Mouse (Mus musculus): ENCODE results near the gene Foxn2. TPM values are rescaled to one million over a fixed set of nuclear protein-coding genes. Genes with fewer than 3 reads are reported as not detected.

The Foxn2 gene
- polyA plus RNA-seq, 1 experiment, result 4.9 TPM

DNA sequence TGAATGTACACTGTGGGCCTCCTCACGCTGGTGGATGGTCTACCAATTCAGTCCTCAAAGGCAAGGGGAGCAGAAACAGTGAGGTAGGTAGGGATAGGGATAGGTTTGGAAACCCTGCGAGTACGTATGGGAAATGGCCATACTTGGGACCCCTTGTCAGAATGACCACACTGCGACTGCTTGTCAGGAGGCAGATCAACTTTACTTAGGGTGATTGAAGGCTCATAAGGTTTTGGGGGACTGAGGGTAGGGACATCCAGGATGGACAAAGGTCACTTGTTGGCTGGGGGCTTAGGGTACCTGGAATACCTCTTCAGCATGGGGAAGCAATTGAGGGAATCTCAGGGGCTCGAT, 51.6 kb downstream of the Foxn2 start:
- no peaks in the 10 kb centered on the region for H3K79me2 ChIP-seq (ENCODE audit: control insufficient read depth, insufficient read depth)
- H3K79me3 ChIP-seq (ENCODE audit: low read depth), result no peaks in the 10 kb centered on the region
- H3K36me3 ChIP-seq (ENCODE audit: control insufficient read depth, insufficient read depth), result peaks cover 23% of the 10 kb centered on the region
- no peak overlapping the region for H3ac ChIP-seq (ENCODE audit: control insufficient read depth, insufficient read length, low read depth)
- TF ChIP-seq MAX (IDR thresholded peaks at IDR 0.05) (no peak), CTCF (IDR thresholded peaks at IDR 0.05; ENCODE audit: control insufficient read depth, insufficient read depth, insufficient read length) (no peak), USF1 (IDR thresholded peaks at IDR 0.05; ENCODE audit: low read depth) (no peak), MYOG (IDR thresholded peaks at IDR 0.05; ENCODE audit: control insufficient read depth, extremely low read depth, insufficient read length) (no peak), MYOD1 (IDR thresholded peaks at IDR 0.05; ENCODE audit: control insufficient read depth, insufficient read length, low read depth) (no peak), FOSL1 (IDR thresholded peaks at IDR 0.05; ENCODE audit: insufficient read depth, low read length, poor library complexity, severe bottlenecking) (no peak), CEBPB (IDR thresholded peaks at IDR 0.05; ENCODE audit: low read depth) (no peak)
- H3K4me3 ChIP-seq (ENCODE audit: insufficient read depth, poor library complexity, severe bottlenecking), result no peak overlapping the region
- H3K27me3 ChIP-seq (ENCODE audit: control insufficient read depth, insufficient read depth, insufficient read length), result no peaks in the 10 kb centered on the region

DNA sequence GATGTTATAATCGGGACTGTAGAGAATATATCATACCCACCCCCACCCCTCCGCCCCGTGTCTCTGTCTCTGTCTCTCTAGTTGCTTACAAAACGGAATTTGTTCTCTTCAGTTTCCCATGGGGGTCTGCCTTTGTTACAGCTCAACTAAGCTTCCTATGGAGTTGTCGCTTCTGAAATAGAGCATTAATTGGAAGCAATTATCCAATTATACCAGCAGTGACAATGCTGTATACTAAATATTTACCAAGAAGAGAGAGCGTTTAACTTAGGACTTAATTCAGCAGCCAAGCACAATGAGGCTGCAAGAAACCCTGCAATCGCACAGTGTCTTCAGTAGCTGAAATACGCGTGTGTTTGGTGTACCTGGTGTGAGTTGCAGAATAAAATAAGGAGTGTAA, 53.0 kb downstream of the Foxn2 start:
- Histone ChIP-seq H3K79me2 (ENCODE audit: control insufficient read depth, insufficient read depth) (no peaks in the 10 kb centered on the region), H3K36me3 (ENCODE audit: control insufficient read depth, insufficient read depth) (peaks cover 16% of the 10 kb centered on the region)

DNA sequence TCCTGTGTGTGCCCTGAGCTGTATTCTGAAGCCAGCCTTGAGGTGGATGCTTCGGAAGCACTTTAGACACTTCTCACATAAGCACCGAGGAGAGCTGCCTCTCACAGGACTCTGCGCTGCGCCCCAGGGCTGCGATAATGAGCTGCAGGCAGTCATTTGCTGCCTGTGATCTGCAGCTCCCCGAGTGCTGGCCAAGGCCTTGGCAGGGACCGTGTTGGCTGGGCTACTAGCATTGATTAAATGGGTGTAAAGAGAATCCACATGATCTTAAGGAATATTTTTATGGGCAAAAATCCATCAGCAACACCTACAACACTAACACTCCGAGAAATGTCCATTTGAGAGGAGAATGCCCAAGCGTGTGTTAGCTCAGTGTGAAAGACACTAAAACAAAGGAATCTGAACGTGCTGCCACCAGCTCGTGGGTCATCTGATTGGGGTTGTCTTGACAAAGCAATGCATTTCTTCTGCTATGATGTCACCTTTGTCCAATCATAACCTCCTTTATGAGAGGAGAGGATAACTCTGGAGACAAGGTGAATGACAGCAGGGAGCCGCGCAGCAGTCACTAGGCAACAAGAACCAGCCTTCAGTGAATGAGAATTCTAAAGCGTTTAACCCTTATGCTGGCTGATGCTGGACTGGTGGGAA, 53.7 kb downstream of the Foxn2 start:
- H3K79me2 ChIP-seq (ENCODE audit: control insufficient read depth, insufficient read depth), result no peaks in the 10 kb centered on the region
- H3K36me3 ChIP-seq (ENCODE audit: control insufficient read depth, insufficient read depth), result peaks cover 11% of the 10 kb centered on the region
- H3K4me3 ChIP-seq (ENCODE audit: insufficient read depth, poor library complexity, severe bottlenecking), result no peak overlapping the region
- H3ac ChIP-seq (ENCODE audit: control insufficient read depth, insufficient read length, low read depth), result no peak overlapping the region
- TF ChIP-seq MAX (IDR thresholded peaks at IDR 0.05) (no peak), CEBPB (IDR thresholded peaks at IDR 0.05; ENCODE audit: low read depth) (no peak), FOSL1 (IDR thresholded peaks at IDR 0.05; ENCODE audit: insufficient read depth, low read length, poor library complexity, severe bottlenecking) (no peak), USF1 (IDR thresholded peaks at IDR 0.05; ENCODE audit: low read depth) (no peak), MYOD1 (IDR thresholded peaks at IDR 0.05; ENCODE audit: control insufficient read depth, insufficient read length, low read depth) (no peak), MYOG (IDR thresholded peaks at IDR 0.05; ENCODE audit: control insufficient read depth, extremely low read depth, insufficient read length) (no peak), CTCF (IDR thresholded peaks at IDR 0.05; ENCODE audit: control insufficient read depth, insufficient read depth, insufficient read length) (no peak)
- no peaks in the 10 kb centered on the region for H3K79me3 ChIP-seq (ENCODE audit: low read depth)
- no peaks in the 10 kb centered on the region for H3K27me3 ChIP-seq (ENCODE audit: control insufficient read depth, insufficient read depth, insufficient read length)

More for the DNA sequence above, 53.0 kb downstream of the Foxn2 start:
- Histone ChIP-seq H3K79me3 (ENCODE audit: low read depth) (no peaks in the 10 kb centered on the region), H3K27me3 (ENCODE audit: control insufficient read depth, insufficient read depth, insufficient read length) (no peaks in the 10 kb centered on the region), H3ac (ENCODE audit: control insufficient read depth, insufficient read length, low read depth) (no peak overlapping the region), H3K4me3 (ENCODE audit: insufficient read depth, poor library complexity, severe bottlenecking) (no peak overlapping the region)
- TF ChIP-seq USF1 (IDR thresholded peaks at IDR 0.05; ENCODE audit: low read depth), result no peak
- TF ChIP-seq CTCF (IDR thresholded peaks at IDR 0.05; ENCODE audit: control insufficient read depth, insufficient read depth, insufficient read length), result no peak
- TF ChIP-seq CEBPB (IDR thresholded peaks at IDR 0.05; ENCODE audit: low read depth), result no peak
- no peak for TF ChIP-seq MYOG (IDR thresholded peaks at IDR 0.05; ENCODE audit: control insufficient read depth, extremely low read depth, insufficient read length)
- TF ChIP-seq MAX (IDR thresholded peaks at IDR 0.05), result no peak
- no peak for TF ChIP-seq MYOD1 (IDR thresholded peaks at IDR 0.05; ENCODE audit: control insufficient read depth, insufficient read length, low read depth)
- no peak for TF ChIP-seq FOSL1 (IDR thresholded peaks at IDR 0.05; ENCODE audit: insufficient read depth, low read length, poor library complexity, severe bottlenecking)

- TF ChIP-seq CEBPB (IDR thresholded peaks at IDR 0.05; ENCODE audit: low read depth) (no peak), CTCF (IDR thresholded peaks at IDR 0.05; ENCODE audit: control insufficient read depth, insufficient read depth, insufficient read length) (no peak), FOSL1 (IDR thresholded peaks at IDR 0.05; ENCODE audit: insufficient read depth, low read length, poor library complexity, severe bottlenecking) (no peak), MYOD1 (IDR thresholded peaks at IDR 0.05; ENCODE audit: control insufficient read depth, insufficient read length, low read depth) (no peak), MAX (IDR thresholded peaks at IDR 0.05) (no peak), MYOG (IDR thresholded peaks at IDR 0.05; ENCODE audit: control insufficient read depth, extremely low read depth, insufficient read length) (no peak), USF1 (IDR thresholded peaks at IDR 0.05; ENCODE audit: low read depth) (no peak)
- H3K36me3 ChIP-seq (ENCODE audit: control insufficient read depth, insufficient read depth), result peaks cover 11% of the 10 kb centered on the region
- no peak overlapping the region for H3K4me3 ChIP-seq (ENCODE audit: insufficient read depth, poor library complexity, severe bottlenecking)
- H3K79me2 ChIP-seq (ENCODE audit: control insufficient read depth, insufficient read depth), result no peaks in the 10 kb centered on the region
- H3K79me3 ChIP-seq (ENCODE audit: low read depth), result no peaks in the 10 kb centered on the region
- H3ac ChIP-seq (ENCODE audit: control insufficient read depth, insufficient read length, low read depth), result no peak overlapping the region
- no peaks in the 10 kb centered on the region for H3K27me3 ChIP-seq (ENCODE audit: control insufficient read depth, insufficient read depth, insufficient read length)
Observed at GRCm38 (mm10) chr17:88494772-88495132, 54.2 kb downstream of the Foxn2 start.

- no peaks in the 10 kb centered on the region for H3K79me2 ChIP-seq (ENCODE audit: control insufficient read depth, insufficient read depth)
- TF ChIP-seq MYOD1 (IDR thresholded peaks at IDR 0.05; ENCODE audit: control insufficient read depth, insufficient read length, low read depth), result no peak
- no peak for TF ChIP-seq CTCF (IDR thresholded peaks at IDR 0.05; ENCODE audit: control insufficient read depth, insufficient read depth, insufficient read length)
- no peak for TF ChIP-seq MYOG (IDR thresholded peaks at IDR 0.05; ENCODE audit: control insufficient read depth, extremely low read depth, insufficient read length)
- no peak for TF ChIP-seq MAX (IDR thresholded peaks at IDR 0.05)
- no peaks in the 10 kb centered on the region for H3K36me3 ChIP-seq (ENCODE audit: control insufficient read depth, insufficient read depth)
- no peaks in the 10 kb centered on the region for H3K79me3 ChIP-seq (ENCODE audit: low read depth)
- H3K27me3 ChIP-seq (ENCODE audit: control insufficient read depth, insufficient read depth, insufficient read length), result no peaks in the 10 kb centered on the region
- H3ac ChIP-seq (ENCODE audit: control insufficient read depth, insufficient read length, low read depth), result no peak overlapping the region
- H3K4me3 ChIP-seq (ENCODE audit: insufficient read depth, poor library complexity, severe bottlenecking), result no peak overlapping the region
Observed at GRCm38 (mm10) chr17:88498090-88498682, 57.7 kb downstream of the Foxn2 start.
